Mouse (Mus musculus) right cerebral cortex, adult 18-20 months (tissue): ENCODE measurements around the gene Pmepa1.

ENCODE experiments used
- DNase-seq: peaks from one replicate; pipeline ENCODE4 v3.0.0; 2022; ENCODE audit warnings: mixed read lengths

Pmepa1 gene

GRCm38 (mm10) chr2:173253761-173254662 lies 22.3 kb downstream of the Pmepa1 start:
- DNase-seq: no peak

GRCm38 (mm10) chr2:173251675-173252074 lies 24.7 kb downstream of the Pmepa1 start:
- peak; percentile 74 for DNase-seq

GRCm38 (mm10) chr2:173251133-173251532 lies 25.2 kb downstream of the Pmepa1 start:
- DNase-seq: no peak

GRCm38 (mm10) chr2:173250411-173250810 lies 25.9 kb downstream of the Pmepa1 start:
- no peak for DNase-seq

- DNase-seq: peak; percentile 54
Observed at GRCm38 (mm10) chr2:173249965-173250364, 26.4 kb downstream of the Pmepa1 start.

GRCm38 (mm10) chr2:173249386-173249785 lies 26.9 kb downstream of the Pmepa1 start:
- peak; percentile 65 for DNase-seq

- no peak for DNase-seq
Observed at GRCm38 (mm10) chr2:173248822-173249221, 27.5 kb downstream of the Pmepa1 start.

- no peak for DNase-seq
Observed at GRCm38 (mm10) chr2:173247911-173248310, 28.4 kb downstream of the Pmepa1 start.

GRCm38 (mm10) chr2:173247197-173247596 lies 29.1 kb downstream of the Pmepa1 start:
- DNase-seq: no peak

GRCm38 (mm10) chr2:173246688-173247087 lies 29.6 kb downstream of the Pmepa1 start:
- DNase-seq: no peak

GRCm38 (mm10) chr2:173245258-173245657 lies 31.1 kb downstream of the Pmepa1 start:
- peak; percentile 55 for DNase-seq

GRCm38 (mm10) chr2:173244108-173244507 lies 32.2 kb downstream of the Pmepa1 start:
- DNase-seq: no peak

GRCm38 (mm10) chr2:173243616-173244015 lies 32.7 kb downstream of the Pmepa1 start:
- DNase-seq: no peak

GRCm38 (mm10) chr2:173242874-173243273 lies 33.5 kb downstream of the Pmepa1 start:
- no peak for DNase-seq

GRCm38 (mm10) chr2:173240738-173241137 lies 35.6 kb downstream of the Pmepa1 start:
- no peak for DNase-seq

GRCm38 (mm10) chr2:173238522-173238921 lies 37.8 kb downstream of the Pmepa1 start:
- no peak for DNase-seq

GRCm38 (mm10) chr2:173235435-173236332 lies 40.6 kb downstream of the Pmepa1 start:
- DNase-seq: no peak

- no peak for DNase-seq
Observed at GRCm38 (mm10) chr2:173232766-173233099, 43.6 kb downstream of the Pmepa1 start.

GRCm38 (mm10) chr2:173232065-173232765 lies 44.1 kb downstream of the Pmepa1 start:
- DNase-seq: peak; percentile 70

GRCm38 (mm10) chr2:173229578-173230224 lies 46.6 kb downstream of the Pmepa1 start:
- DNase-seq: peak; percentile 90

GRCm38 (mm10) chr2:173228567-173228966 lies 47.8 kb downstream of the Pmepa1 start:
- DNase-seq: no peak

GRCm38 (mm10) chr2:173226792-173227191 lies 49.5 kb downstream of the Pmepa1 start:
- no peak for DNase-seq
